Mouse (Mus musculus): Measurements from ENCODE around the gene Rps6ka2. TPM values are rescaled to one million over a fixed set of nuclear protein-coding genes. Genes with fewer than 3 reads are reported as not detected.
"Not testable (repeated sequence)": the region's sequence is repeated elsewhere in the genome, so short reads cannot be mapped to it uniquely, and the experiment has no call there.

Gene Rps6ka2
- total RNA-seq, 2 experiments from 2014 or later: 57.1 to 59.2 TPM

- DNase-seq (ENCODE audit: low spot score in 2 of 2); intact Hi-C loops (cut with DNase I): not testable (repeated sequence)
These were observed 154.4 kb downstream of the Rps6ka2 start, which contains the start of gene Tcp10a for GRCm38 (mm10) chr17:7324346-7324745. Gene Tcp10a, plus strand, starts transcription at chr17:7324646.

- intact Hi-C loops (cut with DNase I): not testable (repeated sequence)
These were observed 156.5 kb downstream of the Rps6ka2 start for GRCm38 (mm10) chr17:7326415-7326814.

DNA sequence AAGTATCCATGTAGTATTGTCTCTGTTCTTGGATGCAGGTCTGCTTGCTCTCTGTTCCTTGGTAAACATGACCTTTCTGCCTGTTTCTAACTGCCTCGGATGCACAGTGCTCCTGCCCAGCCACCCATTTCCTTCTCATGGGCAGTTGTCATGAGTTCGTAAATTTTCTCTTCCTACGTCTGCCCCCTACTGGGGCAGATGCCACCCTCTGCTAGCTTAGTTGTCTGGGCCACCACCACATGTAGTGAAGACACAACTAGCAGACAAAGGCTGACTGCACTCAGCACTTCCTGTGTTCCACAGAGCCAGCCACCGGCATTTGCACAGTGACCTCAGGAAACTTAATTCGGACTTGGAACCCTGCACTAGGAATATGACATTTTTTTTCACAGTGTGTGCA, 162.8 kb downstream of the Rps6ka2 start:
- DNase-seq (ENCODE audit: low spot score in 2 of 2); intact Hi-C loops (cut with DNase I): not testable (repeated sequence)

More at GRCm38 (mm10) chr17:7326415-7326814, 156.5 kb downstream of the Rps6ka2 start:
- DNase-seq (ENCODE audit: low spot score in 2 of 2): not testable (repeated sequence)

DNA sequence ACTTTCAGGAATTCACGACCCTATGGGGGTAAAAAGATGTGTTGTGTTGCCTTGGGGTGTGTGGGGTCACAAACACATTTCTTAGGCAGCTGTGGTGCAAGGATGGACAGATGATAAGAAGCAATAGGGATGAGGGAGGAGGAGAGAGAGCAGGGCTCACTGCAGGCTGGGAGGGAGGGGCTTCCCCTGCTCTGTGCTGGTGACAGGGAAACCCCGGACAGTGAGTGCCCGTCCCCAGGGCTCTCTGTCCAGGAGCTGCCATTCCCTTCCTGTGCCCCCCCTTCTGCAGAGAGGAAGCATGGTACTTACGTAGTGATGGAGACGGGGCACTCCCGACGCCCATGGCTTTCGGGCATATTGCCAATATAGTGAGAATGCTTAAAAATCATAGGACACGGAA, 167.5 kb downstream of the Rps6ka2 start:
- DNase-seq (ENCODE audit: low spot score in 2 of 2); intact Hi-C loops (cut with DNase I): not testable (repeated sequence)

DNA sequence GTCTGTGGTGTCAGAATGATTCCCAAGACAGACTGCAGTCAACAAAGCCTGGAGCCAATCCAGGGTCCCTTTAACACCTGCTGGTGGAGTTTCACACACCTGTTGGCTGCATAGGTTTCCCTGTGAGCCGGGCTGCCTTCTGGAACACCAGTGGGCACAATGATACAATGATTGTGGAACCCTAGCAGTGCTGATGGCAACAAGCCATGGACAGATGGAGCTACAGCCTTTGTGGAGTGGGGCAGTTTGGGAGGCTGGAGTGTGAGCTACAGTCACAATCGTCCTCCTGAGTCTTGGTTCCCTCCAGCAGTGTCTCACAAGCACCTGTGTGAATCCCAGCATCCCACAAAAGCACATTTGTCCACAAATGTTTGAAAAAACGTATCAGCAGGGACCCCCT, 178.8 kb downstream of the Rps6ka2 start:
- intact Hi-C loops (cut with DNase I); DNase-seq (ENCODE audit: low spot score in 2 of 2): not testable (repeated sequence)

DNA sequence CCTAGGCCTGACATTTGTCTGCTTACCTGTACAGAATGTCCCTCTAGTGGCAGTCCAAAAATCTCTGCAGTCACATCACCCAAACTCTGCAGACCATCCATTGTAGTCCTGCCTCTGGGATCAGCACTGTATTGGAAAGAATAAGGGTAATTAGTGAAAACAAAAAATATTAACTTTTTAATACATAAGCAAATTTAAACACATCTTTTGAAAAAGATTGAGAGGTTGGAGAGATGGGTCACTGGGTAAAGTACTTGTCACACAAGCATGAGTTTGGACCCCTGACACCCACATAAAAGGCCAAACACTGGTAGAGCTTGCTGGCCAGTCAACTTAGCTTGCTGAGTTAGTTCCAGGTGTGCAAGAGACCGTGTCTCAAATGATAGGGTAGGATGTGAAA, 182.7 kb downstream of the Rps6ka2 start, which contains the start of gene Ttll2:
Gene Ttll2 (minus strand): TSS at position 101 of the 400 bp plus-strand sequence.
- DNase-seq (ENCODE audit: low spot score in 2 of 2); intact Hi-C loops (cut with DNase I): not testable (repeated sequence)

Other genes with a start within 250 kb of the Rps6ka2 start
- gene Rsph3b, start 221.4 kb upstream of the Rps6ka2 start, total RNA-seq (2021): 10 to 100 TPM; 31.3 to 32.3 TPM
- gene Tagap1, start 209.0 kb upstream of the Rps6ka2 start, total RNA-seq (2021): 10 to 100 TPM; 25.8 to 27.7 TPM
- 10 to 100 TPM; 41.5 to 49.2 TPM for gene Rnaset2b, start 199.5 kb upstream of the Rps6ka2 start, total RNA-seq (2021)
- gene Gm49721, start 191.2 kb upstream of the Rps6ka2 start, total RNA-seq (2021): under 1 TPM in 1 of 2 experiments, not detected in 1; 0.44 TPM
- 1 to 10 TPM; 1.2 to 2.7 TPM for gene Gm1604a, start 144.5 kb upstream of the Rps6ka2 start, total RNA-seq (2021)
- gene Tcp10a, start 154.5 kb downstream of the Rps6ka2 start, total RNA-seq (2021): under 1 TPM in 1 of 2 experiments, not detected in 1; 0.14 TPM
- not detected for gene Ttll2, start 182.6 kb downstream of the Rps6ka2 start, total RNA-seq (2021)
- gene Gm49630, start 201.9 kb downstream of the Rps6ka2 start, total RNA-seq (2021): not detected
- gene Unc93a2, start 215.3 kb downstream of the Rps6ka2 start, total RNA-seq (2021): not detected

All from left cerebral cortex, postnatal 25 days (tissue).